Mouse (Mus musculus) macrophage (primary cell): Measurements from ENCODE around the gene Krtdap. TPM values are rescaled to one million over a fixed set of nuclear protein-coding genes. Genes with fewer than 3 reads are reported as not detected.
"Not testable (repeated sequence)": the region's sequence is repeated elsewhere in the genome, so short reads cannot be mapped to it uniquely, and the experiment has no call there.

ENCODE experiments used
- H3K27ac ChIP-seq: fragments of 350-480 bp; formaldehyde crosslinking; 2 replicates; pipeline ENCODE4 v1.9.0; 2021
- H3K36me3 ChIP-seq: fragments of 350-480 bp; formaldehyde crosslinking; 2 replicates; pipeline ENCODE4 v1.9.0; 2021; ENCODE audit errors: inconsistent target
- H3K4me3 ChIP-seq: fragments of 350-480 bp; formaldehyde crosslinking; 2 replicates; pipeline ENCODE4 v1.9.0; 2021; ENCODE audit errors: inconsistent target
- H3K79me2 ChIP-seq: fragments of 350-480 bp; formaldehyde crosslinking; 2 replicates; pipeline ENCODE4 v1.9.0; 2021; ENCODE audit errors: inconsistent target
- WGBS: methylation state at CpG from one replicate; pipeline ENCODE4 v1.1.7; 2026; ENCODE audit warnings: inconsistent platforms; ENCODE audit not compliant: missing documents; 5-methylcytosine and 5-hydroxymethylcytosine counted together
- polyA plus RNA-seq: library from polyadenylated mRNA; stranded (reverse); fragments of 250-400 nt; gene quantifications from 3 replicates; pipeline ENCODE4 v1.2.4, GENCODE M21; 2018; ENCODE audit warnings: inconsistent platforms

Krtdap gene
- polyA plus RNA-seq, 1 experiment from 2014 or later: not detected

DNA sequence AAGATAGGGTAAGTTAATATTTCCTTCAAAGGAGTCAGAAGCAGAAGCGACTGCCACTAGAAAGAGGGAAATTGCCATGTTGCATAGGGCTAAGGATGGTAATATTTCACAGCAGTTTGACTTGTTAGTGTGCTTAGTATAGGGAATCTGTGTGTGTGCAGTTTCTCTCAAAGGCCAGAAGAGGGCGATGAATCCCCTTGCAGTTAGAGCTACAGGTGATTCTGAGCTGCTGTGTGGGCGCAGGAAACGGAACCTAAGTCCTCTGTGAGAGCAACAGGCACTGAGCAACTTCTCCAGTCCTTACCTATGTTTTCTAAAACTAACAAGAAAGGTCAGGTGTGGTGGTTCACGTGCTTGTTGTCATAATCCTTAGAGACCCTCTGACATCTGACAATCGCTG lies 22.6 kb downstream of the Krtdap start:
- Histone ChIP-seq H3K36me3 (no peaks in the 10 kb centered on the region), H3K4me3 (no peak overlapping the region), H3K27ac (no peak overlapping the region), H3K79me2 (no peaks in the 10 kb centered on the region)
- 86% methylated on average over 6 of the region's 6 CpGs for WGBS

DNA sequence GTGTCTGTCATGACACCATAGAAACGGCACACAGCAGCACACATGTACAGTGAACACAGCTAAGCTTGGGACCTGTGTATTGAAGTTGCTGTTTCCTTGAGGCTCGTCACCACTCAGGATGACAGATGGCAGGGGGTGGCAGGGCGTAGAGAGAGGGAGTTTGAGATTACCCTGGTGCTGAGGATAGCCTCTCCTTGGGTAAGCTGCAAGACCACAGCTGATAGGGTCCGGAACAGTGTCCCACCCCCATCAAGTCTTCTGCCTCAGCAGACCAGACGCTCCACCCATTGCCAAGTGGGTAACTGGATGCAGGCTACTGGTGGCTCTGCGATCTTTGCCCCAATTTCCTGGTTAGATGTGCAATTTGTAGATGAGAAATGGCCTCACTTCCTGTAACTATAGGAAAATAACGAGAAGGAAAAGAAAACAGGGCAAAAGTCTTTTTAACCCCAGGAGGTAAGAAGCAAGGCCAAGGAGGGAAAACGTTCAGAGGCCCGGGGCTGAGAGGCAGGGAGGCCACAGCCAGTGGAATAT lies 24.1 kb downstream of the Krtdap start:
- Histone ChIP-seq H3K36me3 (no peaks in the 10 kb centered on the region), H3K27ac (peak overlapping the region; percentile 88), H3K79me2 (no peaks in the 10 kb centered on the region), H3K4me3 (no peak overlapping the region)
- 11% methylated on average over 9 of the region's 9 CpGs for WGBS

DNA sequence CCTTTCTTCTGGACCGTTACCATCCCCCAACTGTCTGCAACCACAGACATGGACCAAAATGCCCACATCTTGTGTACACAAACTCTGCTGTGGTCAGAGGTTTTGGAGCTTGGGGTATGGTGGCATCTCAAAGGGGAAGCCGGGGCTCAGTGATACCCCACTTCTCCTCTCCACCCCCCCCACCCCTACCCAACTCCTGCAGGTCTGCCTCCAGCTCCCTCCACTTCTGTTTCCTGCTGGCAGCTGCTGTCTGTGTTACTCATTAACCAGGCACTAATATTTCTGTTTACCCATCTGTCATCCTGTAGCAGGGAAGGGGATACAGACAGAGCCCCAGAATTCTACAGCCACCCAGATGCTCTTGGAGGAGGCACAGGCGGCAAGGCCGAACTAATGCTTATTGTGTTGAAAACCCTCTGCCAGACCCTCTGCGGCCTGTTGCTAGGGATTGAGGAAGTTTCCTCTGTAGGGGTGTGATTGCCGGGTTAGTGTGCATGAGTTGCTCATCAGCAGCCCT lies 24.7 kb downstream of the Krtdap start:
- Histone ChIP-seq H3K27ac (peak overlapping the region; percentile 88), H3K79me2 (no peaks in the 10 kb centered on the region), H3K36me3 (no peaks in the 10 kb centered on the region), H3K4me3 (no peak overlapping the region)
- 12% methylated on average over 6 of the region's 6 CpGs for WGBS

DNA sequence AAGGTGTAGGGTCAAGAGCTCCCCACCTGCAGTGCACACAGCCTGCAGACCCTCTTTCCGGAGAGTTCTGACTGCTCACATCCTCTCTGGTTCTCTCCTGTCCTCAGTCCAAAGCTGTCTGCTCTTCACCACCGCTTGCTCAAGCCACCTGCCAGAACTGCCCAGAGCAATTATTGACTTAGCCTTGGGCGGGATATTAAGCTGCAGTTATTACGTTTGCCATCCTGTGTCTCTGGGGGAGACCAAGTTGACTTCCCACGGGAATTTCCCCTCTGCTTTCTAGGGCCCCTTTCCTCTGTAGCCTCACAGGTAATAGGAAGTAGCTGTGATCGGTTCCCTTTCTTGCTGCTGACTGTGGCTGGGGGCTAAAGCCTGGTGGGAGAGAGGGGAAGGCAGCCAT lies 32.4 kb downstream of the Krtdap start:
- Histone ChIP-seq H3K27ac (no peak overlapping the region), H3K4me3 (no peak overlapping the region), H3K36me3 (no peaks in the 10 kb centered on the region), H3K79me2 (no peaks in the 10 kb centered on the region)
- 26% methylated on average over 6 of the region's 6 CpGs for WGBS

DNA sequence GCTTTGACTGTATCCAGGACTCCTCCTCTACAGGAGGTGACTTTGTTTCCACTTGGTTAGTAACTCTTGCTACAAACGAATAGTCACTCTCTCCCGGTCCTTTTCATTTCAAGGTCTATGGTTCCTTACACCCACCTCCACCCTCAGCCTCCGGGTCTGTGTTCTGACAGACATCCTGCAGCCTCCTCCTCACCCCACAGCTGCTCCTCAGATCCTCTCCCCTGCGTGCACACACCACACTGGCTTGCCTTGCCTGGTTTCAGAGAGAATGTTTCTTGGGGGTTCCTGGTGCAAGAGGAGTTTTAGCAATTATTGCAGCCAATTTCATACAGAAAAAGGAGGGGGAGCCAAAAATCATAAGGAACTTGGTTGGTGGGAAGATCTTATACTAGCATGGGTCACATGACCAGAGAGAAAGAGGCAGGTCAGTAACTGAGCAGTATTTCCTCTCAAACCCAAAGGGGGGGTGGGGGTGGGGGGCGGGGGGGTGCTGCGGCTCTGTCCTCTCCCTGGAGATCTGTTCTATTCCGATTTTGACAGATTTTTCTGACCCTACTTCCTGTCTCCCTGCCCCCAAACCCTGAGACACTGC lies 33.3 kb downstream of the Krtdap start:
- Histone ChIP-seq H3K36me3 (no peaks in the 10 kb centered on the region), H3K4me3 (no peak overlapping the region), H3K27ac (no peak overlapping the region), H3K79me2 (no peaks in the 10 kb centered on the region)
- WGBS: 17% methylated on average over 7 of the region's 7 CpGs

DNA sequence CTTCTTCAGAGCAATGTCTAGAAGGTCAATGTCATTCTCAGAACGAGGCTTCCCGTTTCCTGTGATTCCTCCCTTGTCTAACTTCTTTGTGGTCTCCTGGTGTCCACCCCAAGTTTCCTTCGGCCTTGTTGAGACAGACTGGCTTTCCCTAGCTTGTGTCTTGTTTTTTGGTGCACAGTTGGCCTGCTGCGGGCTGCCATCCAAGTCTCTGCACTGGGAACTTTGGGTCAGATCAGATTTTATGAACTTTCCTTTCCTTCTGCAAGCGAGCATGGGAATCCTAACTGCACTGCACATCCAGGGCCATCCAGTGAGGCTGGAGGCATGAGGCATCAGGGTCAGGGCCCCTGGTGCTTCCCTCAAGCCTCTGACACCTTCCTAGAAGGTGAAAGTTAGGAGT lies 33.8 kb downstream of the Krtdap start:
- Histone ChIP-seq H3K27ac (no peak overlapping the region), H3K36me3 (no peaks in the 10 kb centered on the region), H3K4me3 (no peak overlapping the region), H3K79me2 (no peaks in the 10 kb centered on the region)
- 46% methylated on average over 5 of the region's 5 CpGs for WGBS

DNA sequence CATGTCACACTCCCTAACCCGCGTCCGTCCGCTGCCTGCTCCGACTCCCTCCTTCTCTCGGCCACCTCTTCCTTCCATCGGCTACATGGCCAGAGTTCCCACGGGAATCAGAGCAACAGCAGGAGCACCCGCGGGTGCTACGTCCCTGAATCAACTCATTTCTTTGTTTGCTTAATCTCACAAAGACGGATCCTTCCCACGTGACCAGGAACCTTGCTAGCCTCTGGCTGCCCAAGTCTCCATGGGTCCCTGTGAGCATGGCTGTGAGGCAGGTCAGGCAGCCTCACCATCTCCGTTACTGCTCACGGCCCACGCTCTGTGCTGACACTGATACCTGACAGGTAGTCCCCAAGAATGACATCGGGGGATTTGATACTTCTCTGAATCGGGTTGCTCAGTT lies 36.0 kb downstream of the Krtdap start, which contains the start of gene Ffar2:
Gene Ffar2, minus strand, starts transcription at position 101 of the 400 bp plus-strand sequence.
- Histone ChIP-seq H3K79me2 (no peaks in the 10 kb centered on the region), H3K36me3 (no peaks in the 10 kb centered on the region), H3K27ac (no peak within 1 kb of the TSS), H3K4me3 (no peak within 1 kb of the TSS)
- 97% methylated on average over 15 of the region's 18 CpGs for WGBS

DNA sequence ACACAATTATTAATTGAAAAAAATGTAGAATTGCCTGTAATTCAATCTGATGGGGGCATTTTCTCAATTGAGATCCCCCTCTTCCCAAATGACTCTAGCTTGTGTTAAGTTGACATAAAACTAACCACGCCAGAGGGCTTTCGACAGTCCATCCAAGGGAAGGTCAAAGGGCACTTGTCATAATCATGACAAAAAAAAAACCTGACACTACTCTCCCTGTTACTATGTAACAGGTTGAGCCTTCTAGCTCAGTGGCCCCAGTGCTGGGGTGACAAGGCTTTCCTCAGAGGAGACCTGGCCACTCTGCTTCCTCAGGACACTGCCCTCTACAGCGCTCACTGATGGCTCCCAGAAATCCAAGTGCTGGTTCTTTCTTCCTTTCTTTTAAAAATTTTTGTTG lies 36.6 kb downstream of the Krtdap start:
- no peak overlapping the region for H3K4me3 ChIP-seq
- H3K79me2 ChIP-seq: no peaks in the 10 kb centered on the region
- no peak overlapping the region for H3K27ac ChIP-seq
- WGBS: 97% methylated on average over 3 of the region's 3 CpGs
- H3K36me3 ChIP-seq: no peaks in the 10 kb centered on the region

DNA sequence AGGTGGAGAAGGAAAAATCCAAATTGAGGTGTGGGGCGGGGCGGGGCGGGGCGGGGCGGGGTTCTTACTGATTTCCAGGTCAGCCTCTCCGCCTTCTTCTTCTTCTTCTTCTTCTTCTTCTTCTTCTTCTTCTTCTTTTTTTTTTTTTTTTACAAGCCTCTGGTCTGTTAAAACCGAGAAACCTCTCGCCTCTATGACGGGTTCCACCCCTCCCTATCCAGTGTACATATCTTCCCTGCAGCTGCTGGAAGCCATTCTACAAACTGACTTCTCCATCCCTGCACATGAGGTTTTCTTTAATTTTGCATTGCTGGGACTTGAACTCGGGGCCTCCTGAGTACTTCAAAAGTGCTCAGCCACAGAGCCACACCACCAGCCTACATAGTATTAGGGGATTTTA lies 39.0 kb downstream of the Krtdap start:
- no peak overlapping the region for H3K4me3 ChIP-seq
- H3K36me3 ChIP-seq: no peaks in the 10 kb centered on the region
- WGBS: 90% methylated on average over 3 of the region's 10 CpGs
- H3K27ac ChIP-seq: no peak overlapping the region
- H3K79me2 ChIP-seq: no peaks in the 10 kb centered on the region

DNA sequence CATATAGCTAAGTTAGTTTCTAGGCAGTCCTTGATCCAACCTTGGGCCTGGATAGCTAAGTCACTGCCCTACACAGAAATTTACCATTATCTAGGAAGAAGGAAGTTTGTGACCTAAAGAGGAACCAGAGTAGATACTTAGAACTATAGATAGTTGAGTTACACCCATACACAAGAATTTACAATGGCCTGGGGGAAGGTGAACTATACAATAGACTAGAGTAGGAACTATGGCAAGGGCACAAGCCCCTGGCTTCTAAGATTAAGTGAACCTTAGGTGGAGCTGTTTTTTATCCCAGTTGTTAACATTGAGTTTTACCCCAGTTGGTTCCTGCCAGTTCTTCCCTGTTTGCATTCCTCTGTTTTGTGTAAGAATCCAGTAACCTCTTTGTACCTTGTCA lies 41.2 kb downstream of the Krtdap start:
- H3K36me3 ChIP-seq, H3K4me3 ChIP-seq, H3K79me2 ChIP-seq, H3K27ac ChIP-seq: not testable (repeated sequence)

DNA sequence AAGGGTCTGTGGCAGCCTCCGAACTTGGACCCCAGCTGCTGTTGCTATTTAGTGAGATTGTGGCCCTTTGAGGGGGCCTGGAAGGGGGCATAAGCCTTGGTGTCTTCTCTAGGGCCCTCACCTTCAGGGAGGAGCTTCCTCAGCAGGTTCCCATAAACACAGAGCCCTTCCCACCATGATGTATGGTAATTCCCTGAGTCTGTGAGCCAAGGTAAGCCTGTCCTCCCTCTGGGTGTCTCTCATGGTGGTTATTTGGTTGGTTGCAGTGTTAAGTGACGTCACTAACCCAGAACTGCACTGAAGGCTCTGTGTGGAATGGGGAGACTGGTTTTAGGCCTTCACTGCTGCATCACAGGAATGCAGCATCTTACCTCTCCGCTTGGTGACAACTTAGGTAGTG lies 41.7 kb downstream of the Krtdap start:
- no peaks in the 10 kb centered on the region for H3K79me2 ChIP-seq
- WGBS: 84% methylated on average over 3 of the region's 3 CpGs
- H3K36me3 ChIP-seq: no peaks in the 10 kb centered on the region
- H3K4me3 ChIP-seq: no peak overlapping the region
- no peak overlapping the region for H3K27ac ChIP-seq

DNA sequence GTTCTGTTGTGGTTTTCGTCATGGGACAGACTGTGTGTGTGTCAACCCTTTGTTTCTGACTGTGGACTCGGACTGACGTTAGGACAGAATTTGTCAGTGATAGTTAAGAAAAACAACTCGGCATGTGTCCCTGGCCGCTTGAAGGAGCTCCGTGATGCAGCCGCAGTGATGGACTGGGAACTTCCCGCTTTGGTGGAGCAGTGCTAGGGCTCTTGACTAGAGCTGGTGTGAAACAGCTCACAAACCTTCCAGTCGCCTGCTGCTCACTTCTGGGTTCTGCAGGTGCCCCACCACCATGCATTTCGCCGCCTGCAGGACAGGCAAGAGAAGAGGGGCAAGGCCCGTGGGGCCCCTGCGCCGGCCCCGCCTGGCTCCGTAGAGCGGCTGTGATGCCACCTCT lies 44.6 kb downstream of the Krtdap start:
- Histone ChIP-seq H3K36me3 (no peaks in the 10 kb centered on the region), H3K27ac (no peak overlapping the region), H3K4me3 (no peak overlapping the region), H3K79me2 (no peaks in the 10 kb centered on the region)
- 33% methylated on average over 13 of the region's 17 CpGs for WGBS

DNA sequence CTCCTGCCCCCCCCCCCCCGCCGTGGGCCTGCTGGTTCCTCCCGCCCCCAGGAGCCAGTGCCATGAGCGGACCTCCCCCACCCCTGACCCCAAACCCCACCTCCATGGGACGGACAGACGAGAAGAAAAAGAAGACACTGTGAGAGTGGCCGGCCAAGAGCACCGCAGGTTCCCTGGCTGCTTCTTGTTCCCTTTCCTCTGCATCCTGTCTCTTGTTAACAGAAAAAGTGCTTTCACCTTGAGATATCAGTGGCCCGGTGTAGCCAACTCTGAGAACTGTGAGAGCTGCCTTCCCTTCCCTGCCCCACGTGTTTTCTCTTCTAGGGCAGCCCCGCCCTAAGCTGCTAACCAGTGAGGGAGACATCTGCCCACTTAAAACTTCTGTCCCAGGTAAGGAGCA lies 45.0 kb downstream of the Krtdap start:
- H3K27ac ChIP-seq, H3K36me3 ChIP-seq, H3K79me2 ChIP-seq, H3K4me3 ChIP-seq: not testable (repeated sequence)
- WGBS: 15% methylated on average over 11 of the region's 11 CpGs

DNA sequence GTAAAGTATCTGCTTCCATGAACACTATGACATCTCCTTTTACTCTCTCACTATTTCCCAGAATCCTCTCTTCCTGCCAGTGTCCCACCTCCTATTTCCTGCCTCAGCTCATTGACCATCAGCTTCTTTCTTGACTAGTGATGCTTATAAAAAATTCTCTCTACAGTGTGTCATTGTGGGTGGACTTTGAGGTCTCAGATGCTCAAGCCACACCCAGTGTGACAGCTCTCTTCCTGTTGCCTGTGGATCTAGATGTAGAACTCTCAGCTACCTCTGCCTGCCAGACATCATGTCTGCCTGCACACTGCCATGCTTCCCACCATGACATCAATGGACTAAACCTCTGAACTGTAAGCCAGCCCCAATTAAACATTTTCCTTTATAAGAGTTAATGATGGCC lies 49.6 kb downstream of the Krtdap start:
- Histone ChIP-seq H3K79me2 (no peaks in the 10 kb centered on the region), H3K4me3 (no peak overlapping the region), H3K27ac (no peak overlapping the region), H3K36me3 (no peaks in the 10 kb centered on the region)

DNA sequence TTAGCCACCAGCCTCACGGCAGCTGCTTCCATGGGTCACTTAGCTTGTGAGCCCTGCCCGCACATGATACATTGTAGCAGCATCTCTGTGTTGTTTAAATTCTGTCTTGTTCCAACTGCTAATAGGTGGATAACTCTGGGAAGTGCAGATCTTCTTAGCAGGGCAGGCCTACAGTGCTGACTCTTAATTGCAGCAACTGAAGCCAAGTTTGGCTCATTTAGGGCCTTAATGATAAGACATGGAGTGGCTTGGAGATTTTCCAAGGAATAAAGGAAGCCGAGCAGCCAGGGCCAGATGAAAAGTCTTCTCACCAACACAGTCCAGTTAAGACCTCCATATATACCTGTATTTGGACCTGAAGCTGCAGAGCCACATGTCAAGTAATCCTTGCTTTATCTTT lies 52.6 kb downstream of the Krtdap start:
- WGBS: 97% methylated on average over 3 of the region's 3 CpGs
- H3K4me3 ChIP-seq: no peak overlapping the region
- no peaks in the 10 kb centered on the region for H3K79me2 ChIP-seq
- H3K36me3 ChIP-seq: no peaks in the 10 kb centered on the region
- H3K27ac ChIP-seq: no peak overlapping the region
